In genomic region chr11:76298457-76299000, GRCm38 (mm10) we compare ENCODE assay signal across 15 mouse cellular contexts. TPM values are rescaled to one million over a fixed set of nuclear protein-coding genes. Genes with fewer than 3 reads are reported as not detected.
DNase-seq lines count a peak whose midpoint lies in the region; ATAC-seq and TF ChIP-seq lines count a peak whose summit lies in the region.
"Had no signal": no experiment of that assay in that cellular context is flagged by ENCODE, and none has a peak within 500 bp of the region (broad histone marks: within the 10 kb centered on the region; RNA-seq: fewer than 3 reads in every experiment).

No protein-coding gene starts in this region.

- H3K4me3 ChIP-seq in heart, embryonic 13.5 days = no peak overlapping the region
- H3K4me3 ChIP-seq in lung, postnatal 0 days (ENCODE audit: low read depth, low read length) = no peak overlapping the region
- H3K4me3 ChIP-seq in embryonic facial prominence, embryonic 13.5 days = no peak overlapping the region
- H3K4me3 ChIP-seq in stomach, postnatal 0 days (ENCODE audit: low read depth, low read length) = no peak overlapping the region
- H3K4me3 ChIP-seq: stomach, embryonic 15.5 days had no signal

- H3K9me3 ChIP-seq in heart, embryonic 13.5 days = no peaks in the 10 kb centered on the region
- no peaks in the 10 kb centered on the region for H3K9me3 ChIP-seq in lung, postnatal 0 days (ENCODE audit: low read length)
- no peaks in the 10 kb centered on the region for H3K9me3 ChIP-seq in embryonic facial prominence, embryonic 13.5 days
- no peaks in the 10 kb centered on the region for H3K9me3 ChIP-seq in stomach, postnatal 0 days (ENCODE audit: control insufficient read depth, low read length)
- H3K9me3 ChIP-seq: stomach, embryonic 15.5 days had no signal

- 38% methylated on average over 9 of the region's 9 CpGs for WGBS in heart, embryonic 13.5 days
- 39% methylated on average over 9 of the region's 9 CpGs for WGBS in lung, postnatal 0 days
- 61% methylated on average over 9 of the region's 9 CpGs for WGBS in embryonic facial prominence, embryonic 13.5 days
- 59% methylated on average over 9 of the region's 9 CpGs for WGBS in stomach, postnatal 0 days

- peaks cover 64% of the 10 kb centered on the region for H3K4me1 ChIP-seq in heart, embryonic 13.5 days
- H3K4me1 ChIP-seq in lung, postnatal 0 days (ENCODE audit: insufficient read depth, low read depth, low read length) = no peaks in the 10 kb centered on the region; the same call in 1 of the 2 replicates
- peaks cover 93% of the 10 kb centered on the region for H3K4me1 ChIP-seq in embryonic facial prominence, embryonic 13.5 days
- H3K4me1 ChIP-seq in stomach, postnatal 0 days (replicated peaks; ENCODE audit: control insufficient read depth, insufficient read depth) = no peaks in the 10 kb centered on the region

- 0 out of 2 replicates have a peak overlapping the region, but pooled peaks have one; percentile 25 for H3K9ac ChIP-seq in heart, embryonic 13.5 days
- H3K9ac ChIP-seq in lung, postnatal 0 days (replicated peaks; ENCODE audit: low read depth) = no peak overlapping the region
- H3K9ac ChIP-seq in embryonic facial prominence, embryonic 13.5 days = no peak overlapping the region
- no peak overlapping the region for H3K9ac ChIP-seq in stomach, postnatal 0 days (ENCODE audit: low read length)
- H3K9ac ChIP-seq: liver, embryonic 14.5 days; stomach, embryonic 15.5 days had no signal

- no peak for ATAC-seq in heart, embryonic 13.5 days (ENCODE audit: extremely low read depth, insufficient number of reproducible peaks, low FRiP score, low TSS enrichment)
- peak; percentile 52 for ATAC-seq in lung, postnatal 0 days
- ATAC-seq in embryonic facial prominence, embryonic 13.5 days (ENCODE audit: insufficient number of reproducible peaks, insufficient read depth, low FRiP score, low TSS enrichment, low read depth) = no peak
- ATAC-seq in stomach, postnatal 0 days (ENCODE audit: low FRiP score, low TSS enrichment) = no peak

- H3K36me3 ChIP-seq in heart, embryonic 13.5 days = no peaks in the 10 kb centered on the region
- no peaks in the 10 kb centered on the region for H3K36me3 ChIP-seq in lung, postnatal 0 days (ENCODE audit: insufficient read depth, low read length)
- no peaks in the 10 kb centered on the region for H3K36me3 ChIP-seq in embryonic facial prominence, embryonic 13.5 days
- H3K36me3 ChIP-seq in stomach, postnatal 0 days (ENCODE audit: control insufficient read depth, insufficient read depth, low read length) = no peaks in the 10 kb centered on the region
- H3K36me3 ChIP-seq: stomach, embryonic 15.5 days had no signal

- no peak for DNase-seq in heart, adult 18-20 months
- DNase-seq in lung, postnatal 0 days (ENCODE audit: low spot score) = peak; percentile 80
- no peak for DNase-seq in lung, adult 18-20 months
- no peak for DNase-seq in stomach, postnatal 0 days (ENCODE audit: low spot score)
- no peak for DNase-seq in right cerebral cortex, postnatal 25 days
- DNase-seq: adrenal gland, adult 8-10 months; cerebellum, postnatal 36 days; heart, postnatal 10 days; kidney, postnatal 25 days; thymus, postnatal 36 days had no signal

- H3K27me3 ChIP-seq in heart, embryonic 13.5 days (replicated peaks) = no peaks in the 10 kb centered on the region
- H3K27me3 ChIP-seq in lung, postnatal 0 days (replicated peaks; ENCODE audit: insufficient read depth, low read length) = no peaks in the 10 kb centered on the region
- no peaks in the 10 kb centered on the region for H3K27me3 ChIP-seq in embryonic facial prominence, embryonic 13.5 days
- no peaks in the 10 kb centered on the region for H3K27me3 ChIP-seq in stomach, postnatal 0 days (ENCODE audit: control insufficient read depth, insufficient read depth, low read length)
- H3K27me3 ChIP-seq: CH12.LX; stomach, embryonic 15.5 days had no signal

- peak; percentile 61 for TF ChIP-seq CTCF in lung, postnatal 0 days (IDR thresholded peaks at IDR 0.05)
- peak; percentile 56 for TF ChIP-seq CTCF in stomach, postnatal 0 days (IDR thresholded peaks at IDR 0.05; ENCODE audit: low read depth)

- no peak overlapping the region for H3K27ac ChIP-seq in heart, embryonic 13.5 days (replicated peaks)
- 0 out of 2 replicates have a peak overlapping the region, but pooled peaks have one; percentile 4 for H3K27ac ChIP-seq in lung, postnatal 0 days (ENCODE audit: low read length)
- H3K27ac ChIP-seq in embryonic facial prominence, embryonic 13.5 days = peak overlapping the region; percentile 44; the same call in 1 of the 2 replicates
- H3K27ac ChIP-seq in stomach, postnatal 0 days (replicated peaks) = no peak overlapping the region
- H3K27ac ChIP-seq: liver, embryonic 14.5 days; stomach, embryonic 15.5 days had no signal

- TF ChIP-seq EP300 in lung, postnatal 0 days (IDR thresholded peaks at IDR 0.05) = no peak
- TF ChIP-seq EP300 in stomach, postnatal 0 days (optimal IDR thresholded peaks at IDR 0.05) = no peak

- H3K4me2 ChIP-seq in heart, embryonic 13.5 days = no peak overlapping the region
- H3K4me2 ChIP-seq in lung, postnatal 0 days (replicated peaks; ENCODE audit: low read depth, low read length) = 0 out of 2 replicates have a peak overlapping the region, but pooled peaks have one; percentile 14
- no peak overlapping the region for H3K4me2 ChIP-seq in embryonic facial prominence, embryonic 13.5 days
- H3K4me2 ChIP-seq in stomach, postnatal 0 days (replicated peaks; ENCODE audit: low read depth) = no peak overlapping the region
- H3K4me2 ChIP-seq: stomach, embryonic 15.5 days had no signal

RNA-seq across cellular contexts. Expression of gene Glod4, which starts 55.0 kb away (rescaled TPM):
- 114 and 126 TPM in 2 replicates for polyA plus RNA-seq in heart, embryonic 13.5 days (2015; fragmentation: Nextera tagmentation; extraction: Ambion mirVana)
- 10 to 100 TPM; 40.3 to 44.6 TPM for total RNA-seq in heart, adult 18-20 months (2021)
- 85.9 and 99.6 TPM in 2 replicates for polyA plus RNA-seq in lung, postnatal 0 days (2015; fragmentation: Nextera tagmentation; extraction: Ambion mirVana)
- polyA plus RNA-seq in embryonic facial prominence, embryonic 13.5 days (2015; fragmentation: Nextera tagmentation; extraction: Ambion mirVana) = 126 and 138 TPM in 2 replicates
- polyA plus RNA-seq in stomach, postnatal 0 days (2015; fragmentation: Nextera tagmentation; extraction: Ambion mirVana) = 92.9 and 99.9 TPM in 2 replicates

RNA-seq across cellular contexts. Expression of gene Mrm3, which starts 55.0 kb away (rescaled TPM):
- 21.1 and 24.2 TPM in 2 replicates for polyA plus RNA-seq in heart, embryonic 13.5 days (2015; fragmentation: Nextera tagmentation; extraction: Ambion mirVana)
- 10 to 100 TPM; 24.6 to 27.4 TPM for total RNA-seq in heart, adult 18-20 months (2021)
- polyA plus RNA-seq in lung, postnatal 0 days (2015; fragmentation: Nextera tagmentation; extraction: Ambion mirVana) = 7.7 and 8.0 TPM in 2 replicates
- polyA plus RNA-seq in embryonic facial prominence, embryonic 13.5 days (2015; fragmentation: Nextera tagmentation; extraction: Ambion mirVana) = 24.9 and 25.2 TPM in 2 replicates
- polyA plus RNA-seq in stomach, postnatal 0 days (2015; fragmentation: Nextera tagmentation; extraction: Ambion mirVana) = 13.4 and 14.7 TPM in 2 replicates

Comparison
In these comparisons a context has a peak if more than half of its experiments do, and no peak if none do; other contexts are left out.
1. H3K27ac ChIP-seq: peak in lung, postnatal 0 days (single experiment) and embryonic facial prominence, embryonic 13.5 days (single experiment); none in heart, embryonic 13.5 days (single experiment) and stomach, postnatal 0 days (single experiment).